Mouse (Mus musculus) monocyte, adult 5-6 weeks (primary cell): ENCODE results near the gene Serpinb1c. TPM values are rescaled to one million over a fixed set of nuclear protein-coding genes. Genes with fewer than 3 reads are reported as not detected.
"Not testable (repeated sequence)": the region's sequence is repeated elsewhere in the genome, so short reads cannot be mapped to it uniquely, and the experiment has no call there.

ENCODE experiments used
- ATAC-seq: fragments of 153-309, 156-312 bp; replicated peaks from 2 replicates; pipeline ENCODE4 v1.8.0; 2017; ENCODE audit warnings: mild to moderate bottlenecking; ENCODE audit not compliant: low TSS enrichment, insufficient number of reproducible peaks, severe bottlenecking, poor library complexity, low FRiP score
- total RNA-seq: library from RNA; stranded (forward); fragments of 200-1000, 200-491, 200-594 nt; gene quantifications from 3 replicates; pipeline ENCODE4 v1.2.3, GENCODE M21; 2017

Gene Serpinb1c
- total RNA-seq: 2.3 TPM in 1 of 3 replicates, not detected in the others

- no peak for ATAC-seq
These were observed at the start of gene Serpinb1c for GRCm38 (mm10) chr13:32898111-32898510. Gene Serpinb1c (minus strand): TSS chr13:32898211.

- ATAC-seq: not testable (repeated sequence)
These were observed 41.2 kb upstream of the Serpinb1c start for GRCm38 (mm10) chr13:32939191-32939590.

GRCm38 (mm10) chr13:32938275-32938674 lies 40.3 kb upstream of the Serpinb1c start:
- not testable (repeated sequence) for ATAC-seq

GRCm38 (mm10) chr13:32934706-32935381 lies 36.8 kb upstream of the Serpinb1c start:
- ATAC-seq: peak; percentile 47

- no peak for ATAC-seq
These were observed 31.2 kb upstream of the Serpinb1c start for GRCm38 (mm10) chr13:32929107-32929750.

- ATAC-seq: no peak
These were observed 29.2 kb upstream of the Serpinb1c start for GRCm38 (mm10) chr13:32927241-32927640.

- no peak for ATAC-seq
These were observed 28.6 kb upstream of the Serpinb1c start for GRCm38 (mm10) chr13:32926661-32927060.

GRCm38 (mm10) chr13:32924578-32925360 lies 26.8 kb upstream of the Serpinb1c start:
- ATAC-seq: no peak

GRCm38 (mm10) chr13:32922622-32923021 lies 24.6 kb upstream of the Serpinb1c start:
- no peak for ATAC-seq

GRCm38 (mm10) chr13:32912770-32913380 lies 14.9 kb upstream of the Serpinb1c start:
- no peak for ATAC-seq

- peak; percentile 42; the same call in 1 of the 2 replicates for ATAC-seq
These were observed 10.2 kb upstream of the Serpinb1c start for GRCm38 (mm10) chr13:32908182-32908581.

- ATAC-seq: peak; percentile 82
These were observed 5.3 kb upstream of the Serpinb1c start for GRCm38 (mm10) chr13:32903211-32903873.

- no peak for ATAC-seq
These were observed 4.5 kb upstream of the Serpinb1c start for GRCm38 (mm10) chr13:32902481-32903015.

GRCm38 (mm10) chr13:32900639-32901038 lies 2.6 kb upstream of the Serpinb1c start:
- no peak for ATAC-seq

GRCm38 (mm10) chr13:32899114-32899513 lies 1.1 kb upstream of the Serpinb1c start:
- not testable (repeated sequence) for ATAC-seq

- no peak for ATAC-seq
These were observed 1.1 kb downstream of the Serpinb1c start for GRCm38 (mm10) chr13:32896931-32897330.

- no peak for ATAC-seq
These were observed 13.3 kb downstream of the Serpinb1c start for GRCm38 (mm10) chr13:32884755-32885154.

GRCm38 (mm10) chr13:32873862-32874261 lies 24.1 kb downstream of the Serpinb1c start:
- no peak for ATAC-seq
